11 mouse cellular contexts compared by ENCODE assay signal in genomic region chr15:81784762-81785161, GRCm38 (mm10). TPM values are rescaled to one million over a fixed set of nuclear protein-coding genes. Genes with fewer than 3 reads are reported as not detected.
A peak's percentile ranks its signal among the peaks of the same experiment; 100 is the strongest.
DNase-seq lines count a peak whose midpoint lies in the region; ATAC-seq and TF ChIP-seq lines count a peak whose summit lies in the region.
"Had no signal": no experiment of that assay in that cellular context is flagged by ENCODE, and none has a peak within 500 bp of the region (broad histone marks: within the 10 kb centered on the region; RNA-seq: fewer than 3 reads in every experiment).

No protein-coding gene starts in this region.

- no peak for TF ChIP-seq EP300 in heart, postnatal 0 days (IDR thresholded peaks at IDR 0.05; ENCODE audit: low read depth)

- peak; percentile 47 for TF ChIP-seq CTCF in heart, postnatal 0 days (IDR thresholded peaks at IDR 0.05; ENCODE audit: low read depth)
- TF ChIP-seq CTCF in midbrain, postnatal 0 days (IDR thresholded peaks at IDR 0.05) = peak; percentile 50

- no peak overlapping the region for H3K4me3 ChIP-seq in heart, postnatal 0 days (ENCODE audit: low read depth, low read length)
- no peak overlapping the region for H3K4me3 ChIP-seq in heart, embryonic 11.5 days (ENCODE audit: low read depth, low read length)
- no peak overlapping the region for H3K4me3 ChIP-seq in midbrain, postnatal 0 days (ENCODE audit: low read depth, low read length)
- no peak overlapping the region for H3K4me3 ChIP-seq in midbrain, embryonic 16.5 days (ENCODE audit: low read depth, low read length)
- no peak overlapping the region for H3K4me3 ChIP-seq in heart, embryonic 12.5 days
- H3K4me3 ChIP-seq: heart, embryonic 13.5 days; myocyte had no signal

- no peak overlapping the region for H3K9ac ChIP-seq in heart, postnatal 0 days (replicated peaks; ENCODE audit: low read depth, low read length)
- no peak overlapping the region for H3K9ac ChIP-seq in heart, embryonic 11.5 days (ENCODE audit: low read depth, low read length)
- H3K9ac ChIP-seq in midbrain, postnatal 0 days (replicated peaks; ENCODE audit: low read length, poor library complexity, severe bottlenecking) = no peak overlapping the region
- no peak overlapping the region for H3K9ac ChIP-seq in midbrain, embryonic 16.5 days (ENCODE audit: low read depth, low read length)
- H3K9ac ChIP-seq in heart, embryonic 12.5 days = no peak overlapping the region
- H3K9ac ChIP-seq: heart, embryonic 13.5 days had no signal

- WGBS in heart, postnatal 0 days = 59% methylated on average over 5 of the region's 5 CpGs
- WGBS in heart, embryonic 11.5 days (ENCODE audit: insufficient replicate concordance) = 61% methylated on average over 5 of the region's 5 CpGs
- WGBS in midbrain, postnatal 0 days = 72% methylated on average over 5 of the region's 5 CpGs
- 77% methylated on average over 5 of the region's 5 CpGs for WGBS in midbrain, embryonic 16.5 days
- whole genome bisulfite sequencing in heart, embryonic 12.5 days = 67% methylated on average over 5 of the region's 5 CpGs

- DNase-seq in heart, postnatal 0 days (ENCODE audit: low spot score) = no peak
- peak; percentile 23 for DNase-seq in midbrain, postnatal 0 days (ENCODE audit: low spot score)
- DNase-seq in forelimb bud, embryonic 11.5 days (ENCODE audit: low read depth, low spot score) = peak; percentile 37
- no peak for DNase-seq in right cerebral cortex, adult 2 months (ENCODE audit: low spot score in 2 of 2)
- DNase-seq in thymus, adult 18-20 months = no peak

- no peaks in the 10 kb centered on the region for H3K4me1 ChIP-seq in heart, postnatal 0 days (ENCODE audit: control insufficient read depth, insufficient read depth)
- no peaks in the 10 kb centered on the region for H3K4me1 ChIP-seq in heart, embryonic 11.5 days (ENCODE audit: control insufficient read depth, insufficient read depth, low read length)
- H3K4me1 ChIP-seq in midbrain, postnatal 0 days (ENCODE audit: insufficient read depth, low read length) = no peaks in the 10 kb centered on the region
- H3K4me1 ChIP-seq in midbrain, embryonic 16.5 days (ENCODE audit: control insufficient read depth, insufficient read depth, low read length) = no peaks in the 10 kb centered on the region
- H3K4me1 ChIP-seq in heart, embryonic 12.5 days (replicated peaks) = no peaks in the 10 kb centered on the region
- H3K4me1 ChIP-seq: heart, embryonic 13.5 days had no signal

- no peak overlapping the region for H3K27ac ChIP-seq in heart, postnatal 0 days (ENCODE audit: low read depth)
- H3K27ac ChIP-seq in heart, embryonic 11.5 days (ENCODE audit: low read depth, low read length) = no peak overlapping the region
- H3K27ac ChIP-seq in midbrain, postnatal 0 days (ENCODE audit: low read depth, low read length) = no peak overlapping the region
- H3K27ac ChIP-seq in midbrain, embryonic 16.5 days (ENCODE audit: low read length) = no peak overlapping the region
- H3K27ac ChIP-seq in heart, embryonic 12.5 days (ENCODE audit: poor library complexity, severe bottlenecking) = no peak overlapping the region
- H3K27ac ChIP-seq: heart, embryonic 13.5 days had no signal

- H3K4me2 ChIP-seq in heart, postnatal 0 days (ENCODE audit: low read depth, low read length) = no peak overlapping the region
- no peak overlapping the region for H3K4me2 ChIP-seq in heart, embryonic 11.5 days
- no peak overlapping the region for H3K4me2 ChIP-seq in midbrain, postnatal 0 days (ENCODE audit: low read depth, low read length, poor library complexity, severe bottlenecking)
- no peak overlapping the region for H3K4me2 ChIP-seq in midbrain, embryonic 16.5 days (ENCODE audit: low read length)
- H3K4me2 ChIP-seq in heart, embryonic 12.5 days = no peak overlapping the region
- H3K4me2 ChIP-seq: heart, embryonic 13.5 days had no signal

- no peaks in the 10 kb centered on the region for H3K9me3 ChIP-seq in heart, postnatal 0 days (replicated peaks; ENCODE audit: control insufficient read depth, low read length)
- H3K9me3 ChIP-seq in heart, embryonic 11.5 days (replicated peaks; ENCODE audit: control insufficient read depth, low read length) = no peaks in the 10 kb centered on the region
- no peaks in the 10 kb centered on the region for H3K9me3 ChIP-seq in midbrain, postnatal 0 days (ENCODE audit: low read length)
- no peaks in the 10 kb centered on the region for H3K9me3 ChIP-seq in midbrain, embryonic 16.5 days (replicated peaks; ENCODE audit: control insufficient read depth, low read length, poor library complexity, severe bottlenecking)
- no peaks in the 10 kb centered on the region for H3K9me3 ChIP-seq in heart, embryonic 12.5 days (replicated peaks)
- H3K9me3 ChIP-seq: heart, embryonic 13.5 days had no signal

- H3K27me3 ChIP-seq in heart, postnatal 0 days (ENCODE audit: control insufficient read depth, insufficient read depth, low read length) = no peaks in the 10 kb centered on the region
- no peaks in the 10 kb centered on the region for H3K27me3 ChIP-seq in heart, embryonic 11.5 days (ENCODE audit: control insufficient read depth, insufficient read depth, low read length)
- H3K27me3 ChIP-seq in midbrain, postnatal 0 days (ENCODE audit: insufficient read depth, low read length) = no peaks in the 10 kb centered on the region
- H3K27me3 ChIP-seq in midbrain, embryonic 16.5 days (ENCODE audit: control insufficient read depth, insufficient read depth, low read depth, low read length) = no peaks in the 10 kb centered on the region
- H3K27me3 ChIP-seq in heart, embryonic 12.5 days (replicated peaks) = no peaks in the 10 kb centered on the region
- H3K27me3 ChIP-seq: heart, embryonic 13.5 days; Patski had no signal

- peak; percentile 24; the same call in 1 of the 2 replicates for ATAC-seq in heart, postnatal 0 days (ENCODE audit: insufficient read depth, low read depth)
- no peak for ATAC-seq in heart, embryonic 11.5 days (replicated peaks; ENCODE audit: insufficient number of reproducible peaks, low FRiP score, low TSS enrichment)
- ATAC-seq in midbrain, postnatal 0 days (ENCODE audit: low FRiP score) = no peak
- ATAC-seq in midbrain, embryonic 16.5 days = no peak
- no peak for ATAC-seq in heart, embryonic 12.5 days (ENCODE audit: insufficient number of reproducible peaks, low FRiP score)
- ATAC-seq: Patski had no signal

- H3K36me3 ChIP-seq in heart, postnatal 0 days (replicated peaks; ENCODE audit: control insufficient read depth, insufficient read depth, low read length) = peaks cover 85% of the 10 kb centered on the region
- peaks cover 34% of the 10 kb centered on the region for H3K36me3 ChIP-seq in heart, embryonic 11.5 days (ENCODE audit: control insufficient read depth, insufficient read depth, low read length)
- peaks cover 71% of the 10 kb centered on the region for H3K36me3 ChIP-seq in midbrain, postnatal 0 days (ENCODE audit: insufficient read depth, low read length)
- peaks cover 66% of the 10 kb centered on the region for H3K36me3 ChIP-seq in midbrain, embryonic 16.5 days (ENCODE audit: control insufficient read depth, insufficient read depth, low read length)
- peaks cover 90% of the 10 kb centered on the region for H3K36me3 ChIP-seq in heart, embryonic 12.5 days

RNA-seq across cellular contexts. Expression of gene Tef, which starts 17.5 kb away (rescaled TPM):
- total RNA-seq in heart, postnatal 0 days (2014; rRNA removed; ENCODE audit: low replicate concordance) = 41.5 and 58.7 TPM in 2 replicates
- polyA plus RNA-seq in heart, postnatal 0 days (2015; fragmentation: Nextera tagmentation; extraction: Ambion mirVana) = 27.8 and 30.3 TPM in 2 replicates
- polyA plus RNA-seq in heart, embryonic 11.5 days (2014; fragmentation: Nextera tagmentation; extraction: Ambion mirVana) = 15.0 and 16.3 TPM in 2 replicates
- total RNA-seq in midbrain, postnatal 0 days (2014; rRNA removed) = 60.1 and 60.6 TPM in 2 replicates
- 23.6 and 25.4 TPM in 2 replicates for polyA plus RNA-seq in midbrain, postnatal 0 days (2015; fragmentation: Nextera tagmentation; extraction: Ambion mirVana)
- 22.7 and 22.8 TPM in 2 replicates for polyA plus RNA-seq in midbrain, embryonic 16.5 days (2015; fragmentation: Nextera tagmentation; extraction: Ambion mirVana)
- 26.0 and 27.8 TPM in 2 replicates for polyA plus RNA-seq in heart, embryonic 12.5 days (2016; fragmentation: Nextera tagmentation; extraction: Ambion mirVana)

RNA-seq across cellular contexts. Expression of gene Rangap1, which starts 39.4 kb away (rescaled TPM):
- total RNA-seq in heart, postnatal 0 days (2014; rRNA removed; ENCODE audit: low replicate concordance) = 50.6 and 87.8 TPM in 2 replicates
- polyA plus RNA-seq in heart, postnatal 0 days (2015; fragmentation: Nextera tagmentation; extraction: Ambion mirVana) = 28.7 and 31.3 TPM in 2 replicates
- 96.3 and 105 TPM in 2 replicates for polyA plus RNA-seq in heart, embryonic 11.5 days (2014; fragmentation: Nextera tagmentation; extraction: Ambion mirVana)
- 154 and 183 TPM in 2 replicates for total RNA-seq in midbrain, postnatal 0 days (2014; rRNA removed)
- 142 and 146 TPM in 2 replicates for polyA plus RNA-seq in midbrain, postnatal 0 days (2015; fragmentation: Nextera tagmentation; extraction: Ambion mirVana)
- polyA plus RNA-seq in midbrain, embryonic 16.5 days (2015; fragmentation: Nextera tagmentation; extraction: Ambion mirVana) = 157 and 161 TPM in 2 replicates
- 102 and 106 TPM in 2 replicates for polyA plus RNA-seq in heart, embryonic 12.5 days (2016; fragmentation: Nextera tagmentation; extraction: Ambion mirVana)

RNA-seq across cellular contexts. Expression of gene Zc3h7b, which starts 39.9 kb away (rescaled TPM):
- 41.4 and 51.1 TPM in 2 replicates for total RNA-seq in heart, postnatal 0 days (2014; rRNA removed; ENCODE audit: low replicate concordance)
- 11.6 and 14.3 TPM in 2 replicates for polyA plus RNA-seq in heart, postnatal 0 days (2015; fragmentation: Nextera tagmentation; extraction: Ambion mirVana)
- polyA plus RNA-seq in heart, embryonic 11.5 days (2014; fragmentation: Nextera tagmentation; extraction: Ambion mirVana) = 26.9 and 36.8 TPM in 2 replicates
- total RNA-seq in midbrain, postnatal 0 days (2014; rRNA removed) = 147 and 154 TPM in 2 replicates
- polyA plus RNA-seq in midbrain, postnatal 0 days (2015; fragmentation: Nextera tagmentation; extraction: Ambion mirVana) = 43.9 TPM in 2 replicates
- 53.1 and 54.2 TPM in 2 replicates for polyA plus RNA-seq in midbrain, embryonic 16.5 days (2015; fragmentation: Nextera tagmentation; extraction: Ambion mirVana)
- polyA plus RNA-seq in heart, embryonic 12.5 days (2016; fragmentation: Nextera tagmentation; extraction: Ambion mirVana) = 27.4 and 30.8 TPM in 2 replicates

Comparison
In these comparisons a context has a peak if more than half of its experiments do, and no peak if none do; other contexts are left out.
1. DNase-seq: peak in midbrain, postnatal 0 days (single experiment) and forelimb bud, embryonic 11.5 days (single experiment); none in heart, postnatal 0 days (single experiment), right cerebral cortex, adult 2 months (0 of 2) and thymus, adult 18-20 months (0 of 2).